Mouse (Mus musculus) kidney, postnatal 4 days (tissue): ENCODE results near the gene Grasp.

Source experiments
- DNase-seq, 2 experiments: peaks; one replicate each; pipeline ENCODE4 v3.0.0; 2021; ENCODE audit warnings: mixed read lengths in 2 of 2

The Grasp gene

DNA sequence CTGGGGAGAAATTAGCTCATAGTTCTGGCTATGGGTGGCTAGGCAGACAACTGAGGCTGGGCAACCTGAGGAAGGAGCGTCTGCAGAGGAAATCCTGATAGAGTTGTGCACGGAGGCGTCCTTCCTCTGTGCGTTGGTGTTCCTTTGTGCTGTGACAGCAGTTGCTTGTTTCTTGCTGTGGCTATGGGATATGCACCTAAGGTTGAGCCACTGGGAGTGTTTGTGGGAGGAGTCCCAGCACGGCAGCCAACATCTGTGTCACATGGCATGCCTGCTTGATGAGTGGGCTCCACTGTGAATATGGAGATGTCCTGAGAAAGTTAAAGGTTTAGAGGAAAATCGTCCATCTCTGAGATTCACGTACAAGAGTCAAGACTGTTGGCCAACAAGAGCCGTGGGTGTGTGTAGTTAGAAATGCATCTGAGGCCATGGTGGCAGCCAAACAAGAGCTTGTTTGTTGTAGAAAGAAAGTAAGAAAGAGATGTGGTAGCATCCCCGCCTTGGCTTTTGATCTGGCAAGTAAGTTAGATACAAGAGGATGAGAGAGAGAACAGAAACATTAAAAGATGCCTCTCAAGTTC is 26.3 kb downstream of the Grasp start:
- DNase-seq, result no peak

GRCm38 (mm10) chr15:101251930-101252329 is 27.9 kb downstream of the Grasp start:
- DNase-seq, result no peak

- DNase-seq, result no peak
Observed at GRCm38 (mm10) chr15:101252614-101253013, 28.6 kb downstream of the Grasp start.

GRCm38 (mm10) chr15:101253563-101253885 is 29.5 kb downstream of the Grasp start:
- DNase-seq, result no peak

DNA sequence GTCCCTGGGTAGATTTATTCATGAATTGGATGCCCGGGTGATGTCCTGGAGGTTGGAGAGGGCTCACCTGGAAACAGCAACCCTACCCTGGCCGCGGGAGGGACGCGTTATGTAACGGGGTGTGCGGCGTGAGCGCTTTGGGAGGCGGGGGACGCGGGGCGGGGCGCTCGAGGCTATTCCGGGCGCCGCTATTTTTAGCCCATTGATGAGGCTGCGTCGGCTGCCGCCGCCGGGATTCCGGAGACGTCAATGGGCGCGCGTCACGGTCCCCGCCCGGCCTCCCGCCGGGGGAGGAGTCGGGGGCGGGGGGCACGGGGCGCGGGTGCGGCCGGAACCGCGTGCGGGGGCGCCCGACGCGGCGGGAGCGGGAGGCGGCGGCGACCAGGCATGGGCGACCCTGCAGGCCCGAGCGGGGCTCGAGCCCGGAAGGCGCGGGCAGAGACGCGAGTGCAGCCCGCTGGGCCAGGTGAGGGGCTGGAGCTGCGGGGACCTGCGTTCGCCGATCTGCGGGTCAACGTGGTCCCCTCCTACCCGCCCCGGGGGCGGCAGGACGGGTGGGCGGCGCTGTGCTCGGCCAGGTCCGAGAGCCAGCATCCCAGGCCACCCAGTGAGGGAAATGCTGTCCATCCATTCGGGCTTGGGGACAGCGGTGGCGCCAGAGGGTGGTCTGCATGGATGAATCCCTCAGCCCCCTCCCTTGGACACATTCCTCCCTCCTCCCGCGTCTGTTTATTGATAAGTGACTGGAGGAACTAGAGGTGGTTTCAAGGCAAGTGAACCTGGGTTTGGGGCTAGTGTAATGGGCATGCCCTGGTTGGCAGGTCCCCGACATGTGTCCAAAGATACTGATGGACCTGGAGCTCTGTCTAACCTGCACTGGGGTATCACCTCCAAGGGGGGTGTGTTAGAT is 30.2 kb downstream of the Grasp start, which contains the start of gene Nr4a1:
Gene Nr4a1 (plus strand): TSS at position 384 of the 910 bp plus-strand sequence.
- peak; percentile 75 to 81 for DNase-seq

- no peak for DNase-seq
Observed at GRCm38 (mm10) chr15:101255842-101256462, 32.0 kb downstream of the Grasp start.

DNA sequence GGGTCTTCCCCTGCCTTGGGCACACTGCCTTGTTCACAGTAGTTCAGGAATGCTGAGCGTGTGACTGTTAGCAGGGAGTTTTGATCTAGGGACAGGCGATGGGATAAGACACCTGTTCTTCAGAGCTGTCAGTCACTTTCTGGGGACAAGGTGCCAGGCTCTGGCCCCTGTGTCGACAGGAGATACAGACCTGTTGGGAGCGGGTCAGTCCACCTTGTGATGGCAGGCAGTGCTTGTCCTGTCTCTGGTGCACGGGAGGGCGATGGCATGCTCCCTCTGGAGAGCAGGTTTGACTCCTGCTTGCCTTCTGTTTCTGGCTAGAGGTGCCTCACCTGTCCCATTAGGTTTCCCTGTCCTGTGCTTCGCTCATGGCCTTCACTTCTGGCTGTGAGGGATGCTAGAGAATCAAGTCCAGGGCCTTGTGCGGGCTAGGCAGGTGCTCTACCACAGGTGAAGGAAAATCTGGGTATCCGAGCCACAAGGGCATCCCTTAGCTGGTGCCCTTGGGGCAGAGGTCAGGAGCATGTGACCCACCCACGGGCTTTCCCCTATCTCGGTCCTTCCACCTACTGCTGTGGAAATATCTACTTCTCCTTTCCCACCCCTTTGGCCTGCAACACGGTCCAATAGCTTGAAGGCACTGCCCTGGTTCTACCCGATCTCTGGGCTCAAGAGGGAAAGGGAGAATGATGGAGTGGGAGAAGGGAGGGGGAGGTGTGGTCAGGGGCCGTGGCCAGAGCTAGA is 32.6 kb downstream of the Grasp start:
- DNase-seq, result no peak

- DNase-seq, result no peak
Observed at GRCm38 (mm10) chr15:101258420-101258819, 34.4 kb downstream of the Grasp start.

GRCm38 (mm10) chr15:101259922-101260321 is 35.9 kb downstream of the Grasp start:
- no peak for DNase-seq

- peak; percentile 46 to 63 for DNase-seq
Observed at GRCm38 (mm10) chr15:101260387-101260786, 36.4 kb downstream of the Grasp start.

GRCm38 (mm10) chr15:101260874-101261622 is 37.1 kb downstream of the Grasp start:
- peak in 1 of 2 experiments; percentile 29 for DNase-seq

- peak in 1 of 2 experiments; percentile 56 for DNase-seq
Observed at GRCm38 (mm10) chr15:101262502-101262901, 38.5 kb downstream of the Grasp start.

DNA sequence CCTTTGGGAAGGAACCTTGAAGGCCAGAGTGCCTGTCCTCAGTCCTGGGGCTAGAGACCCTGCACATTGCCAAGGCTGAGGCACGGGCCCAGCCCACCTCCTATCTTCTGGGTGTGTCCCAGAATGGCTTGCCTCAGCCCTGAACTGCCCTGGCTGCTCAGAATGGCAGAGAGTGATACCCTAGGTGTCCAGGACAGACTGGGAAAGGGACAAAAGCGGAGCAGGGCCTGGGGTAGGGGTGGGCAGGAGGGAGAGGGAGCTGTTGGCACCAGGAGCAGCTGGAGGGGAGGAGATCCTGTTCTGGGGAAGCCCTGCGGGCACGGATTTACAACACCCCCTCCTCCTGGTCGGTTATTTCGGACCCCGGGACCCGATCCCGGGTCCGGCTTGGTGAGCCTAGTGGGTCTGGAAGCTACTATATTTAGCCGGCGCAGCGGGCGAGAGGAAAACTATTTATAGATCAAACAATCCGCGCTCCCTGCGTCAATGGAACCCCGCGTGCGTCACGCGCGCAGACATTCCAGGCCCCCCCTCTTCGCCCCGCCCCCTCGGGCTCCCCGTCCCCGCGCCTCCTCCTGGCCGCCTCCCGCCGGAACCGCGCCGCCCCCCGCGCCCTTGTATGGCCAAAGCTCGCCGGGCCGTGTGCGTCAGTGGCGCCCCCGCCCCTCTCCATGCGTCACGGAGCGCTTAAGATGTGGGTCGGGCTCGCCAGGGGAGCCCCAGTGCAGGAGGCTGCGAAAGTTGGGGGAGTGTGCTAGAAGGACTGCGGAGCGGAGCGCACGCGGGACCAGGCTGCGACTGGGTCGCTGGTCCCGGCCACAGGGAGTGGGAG is 42.4 kb downstream of the Grasp start:
- peak; percentile 97 to 98 for DNase-seq

GRCm38 (mm10) chr15:101267053-101268032 is 43.4 kb downstream of the Grasp start:
- peak; percentile 39 to 60 for DNase-seq

DNA sequence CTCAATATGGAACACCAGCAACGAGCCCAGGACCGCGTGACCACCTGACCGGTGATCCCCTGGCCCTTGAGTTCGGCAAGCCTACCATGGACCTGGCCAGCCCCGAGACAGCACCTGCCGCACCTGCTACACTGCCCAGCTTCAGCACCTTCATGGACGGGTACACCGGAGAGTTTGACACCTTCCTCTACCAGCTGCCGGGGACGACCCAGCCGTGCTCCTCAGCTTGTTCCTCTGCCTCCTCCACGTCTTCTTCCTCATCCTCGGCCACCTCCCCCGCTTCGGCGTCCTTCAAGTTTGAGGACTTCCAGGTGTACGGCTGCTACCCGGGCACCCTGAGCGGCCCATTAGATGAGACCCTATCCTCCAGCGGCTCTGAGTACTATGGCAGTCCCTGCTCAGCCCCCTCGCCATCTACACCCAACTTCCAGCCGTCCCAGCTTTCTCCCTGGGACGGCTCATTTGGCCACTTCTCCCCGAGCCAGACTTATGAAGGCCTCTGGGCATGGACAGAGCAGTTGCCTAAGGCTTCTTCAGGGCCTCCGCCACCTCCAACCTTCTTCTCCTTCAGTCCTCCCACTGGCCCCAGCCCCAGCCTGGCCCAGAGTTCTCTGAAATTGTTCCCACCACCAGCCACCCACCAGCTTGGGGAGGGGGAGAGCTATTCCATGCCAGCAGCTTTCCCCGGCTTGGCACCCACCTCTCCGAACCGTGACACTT is 46.3 kb downstream of the Grasp start:
- DNase-seq, result no peak

- DNase-seq, result no peak
Observed at GRCm38 (mm10) chr15:101271107-101271506, 47.1 kb downstream of the Grasp start.

GRCm38 (mm10) chr15:101271513-101271912 is 47.5 kb downstream of the Grasp start:
- DNase-seq, result no peak

GRCm38 (mm10) chr15:101274380-101274779 is 50.4 kb downstream of the Grasp start:
- DNase-seq, result no peak

GRCm38 (mm10) chr15:101277351-101277899 is 53.4 kb downstream of the Grasp start:
- no peak for DNase-seq
